Mouse (Mus musculus) C2C12 (cell line): ENCODE measurements around the gene Gga3.

Experiments used
- CEBPB ChIP-seq: IDR thresholded peaks from one replicate; pipeline ENCODE4 v1.6.1; 2011; ENCODE audit warnings: low read depth, mild to moderate bottlenecking, control low read depth, moderate library complexity
- CTCF ChIP-seq: IDR thresholded peaks from one replicate; pipeline ENCODE4 v1.5.1; 2011; ENCODE audit not compliant: control insufficient read depth, insufficient read depth, insufficient read length
- MAX ChIP-seq: IDR thresholded peaks from one replicate; pipeline ENCODE4 v1.6.1; 2011; ENCODE audit warnings: mild to moderate bottlenecking, control low read depth
- MYOD1 ChIP-seq: IDR thresholded peaks from one replicate; pipeline ENCODE4 v1.6.1; 2011; ENCODE audit warnings: low read depth; ENCODE audit not compliant: control insufficient read depth, insufficient read length
- MYOG ChIP-seq: IDR thresholded peaks from one replicate; pipeline ENCODE4 v1.6.1; 2011; ENCODE audit not compliant: control insufficient read depth, insufficient read length; ENCODE audit errors: extremely low read depth
- USF1 ChIP-seq: IDR thresholded peaks from one replicate; pipeline ENCODE4 v1.6.1; 2011; ENCODE audit warnings: low read depth, mild to moderate bottlenecking, control low read depth, moderate library complexity

- TF ChIP-seq CTCF (no peak), CEBPB (no peak), MAX (no peak), USF1 (no peak), MYOD1 (no peak), MYOG (no peak)
Observed at GRCm38 (mm10) chr11:115598309-115598708, 5.5 kb downstream of the Gga3 start.
